Mouse (Mus musculus) G1E (cell line): ENCODE measurements around the gene Lrrc4c. TPM values are rescaled to one million over a fixed set of nuclear protein-coding genes. Genes with fewer than 3 reads are reported as not detected.

ENCODE experiments used
- ATAC-seq: 2 replicates; pipeline ENCODE4 v1.8.0; 2016; ENCODE audit warnings: mild to moderate bottlenecking; ENCODE audit not compliant: insufficient number of reproducible peaks, poor library complexity, low FRiP score, severe bottlenecking; ENCODE audit errors: extremely low read depth
- DNase-seq: peaks from one replicate; pipeline ENCODE4 v3.0.0; 2012; ENCODE audit warnings: low spot score
- H3K27me3 ChIP-seq: 2 replicates; pipeline ENCODE4 v1.6.1; 2012; ENCODE audit warnings: mild to moderate bottlenecking, low read length, inconsistent platforms; ENCODE audit not compliant: insufficient read depth
- H3K36me3 ChIP-seq: replicated peaks from 2 replicates; pipeline ENCODE3; 2012; ENCODE audit warnings: mild to moderate bottlenecking, inconsistent platforms
- H3K4me1 ChIP-seq: 2 replicates; pipeline ENCODE4 v1.6.1; 2012; ENCODE audit warnings: low read depth, low read length, inconsistent platforms, mixed read lengths; ENCODE audit not compliant: insufficient read depth
- H3K4me3 ChIP-seq: 2 replicates; pipeline ENCODE4 v1.5.1; 2012; ENCODE audit warnings: low read depth, mild to moderate bottlenecking, inconsistent platforms, low read length, moderate library complexity, mixed read lengths
- H3K9me3 ChIP-seq: replicated peaks from 2 replicates; pipeline ENCODE4 v1.6.1; 2012; ENCODE audit warnings: inconsistent platforms
- CTCF ChIP-seq: IDR thresholded peaks from 2 replicates; pipeline ENCODE4 v1.5.1; 2012; ENCODE audit warnings: low read depth, low read length, inconsistent platforms, mixed read lengths
- GATA1 ChIP-seq: IDR thresholded peaks from 2 replicates; pipeline ENCODE4 v1.6.1; 2012; ENCODE audit warnings: borderline replicate concordance, low read length, inconsistent platforms, mixed read lengths
- GATA2 ChIP-seq: IDR thresholded peaks from 2 replicates; pipeline ENCODE4 v1.6.1; 2012; ENCODE audit warnings: low read depth, low read length, inconsistent platforms, borderline replicate concordance
- POLR2AphosphoS5 ChIP-seq: IDR thresholded peaks from 2 replicates; pipeline ENCODE4 v1.6.1; 2012; ENCODE audit warnings: low read depth, low read length, inconsistent platforms; ENCODE audit not compliant: insufficient replicate concordance
- TAL1 ChIP-seq: conservative IDR thresholded peaks from 2 replicates; pipeline ENCODE4 v1.6.1; 2012; ENCODE audit warnings: low read depth, low read length, inconsistent platforms, mixed read lengths
- polyA plus RNA-seq: library from polyadenylated mRNA; stranded (reverse); fragments of >175 nt; gene quantifications from 2 replicates; pipeline ENCODE4 v1.2.3, GENCODE M21; 2012
- total RNA-seq, 2 experiments: library from RNA; stranded (forward) in 1 of 2; stranded (reverse) in 1 of 2; fragments of 200-1000 nt in 1 of 2; fragments of >200 nt in 1 of 2; fragmentation: Nextera tagmentation in 1 of 2; gene quantifications; 2 replicates each; pipeline ENCODE4 v1.2.3; 2014 to 2017

The Lrrc4c gene
- total and polyA plus RNA-seq, 3 experiments: 0.11 TPM; not detected in 2

GRCm38 (mm10) chr2:97435616-97436015 is 1117.6 kb downstream of the Lrrc4c start:
- Histone ChIP-seq H3K4me3 (no peak overlapping the region), H3K4me1 (no peaks in the 10 kb centered on the region), H3K27me3 (no peaks in the 10 kb centered on the region), H3K9me3 (peaks cover 3% of the 10 kb centered on the region), H3K36me3 (no peaks in the 10 kb centered on the region)
- no peak for ATAC-seq
- no peak for DNase-seq
- TF ChIP-seq TAL1 (no peak), GATA2 (no peak), CTCF (no peak), POLR2AphosphoS5 (no peak), GATA1 (no peak)

DNA sequence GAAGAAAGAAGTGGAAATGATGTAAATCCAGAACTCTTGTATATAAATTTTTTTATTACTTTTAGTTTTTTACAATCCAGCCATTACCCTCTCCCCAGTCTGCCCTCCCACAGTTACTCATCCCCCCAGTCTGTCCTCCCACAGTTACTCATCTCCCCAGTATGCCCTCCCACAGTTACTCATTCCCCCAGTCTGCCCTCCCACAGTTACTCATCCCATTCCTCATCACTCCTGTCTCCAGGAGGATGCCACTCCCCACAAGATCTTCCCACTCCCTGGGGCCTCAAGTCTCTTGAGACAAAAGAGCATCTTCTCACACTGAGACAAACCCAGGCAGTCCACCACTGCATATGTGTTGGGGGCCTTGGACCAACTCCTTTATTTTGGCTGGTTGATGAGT is 1119.8 kb downstream of the Lrrc4c start:
- TF ChIP-seq POLR2AphosphoS5: no peak
- no peak for TF ChIP-seq CTCF
- TF ChIP-seq TAL1: no peak
- no peak for TF ChIP-seq GATA2
- TF ChIP-seq GATA1: no peak

GRCm38 (mm10) chr2:97463573-97463972 is 1145.6 kb downstream of the Lrrc4c start:
- Histone ChIP-seq H3K36me3 (no peaks in the 10 kb centered on the region), H3K9me3 (peaks cover 7% of the 10 kb centered on the region), H3K4me3 (no peak overlapping the region), H3K27me3 (no peaks in the 10 kb centered on the region), H3K4me1 (no peaks in the 10 kb centered on the region)
- TF ChIP-seq POLR2AphosphoS5 (no peak), GATA1 (no peak), GATA2 (no peak)
- DNase-seq: no peak
- no peak for ATAC-seq

More for the DNA sequence above, 1119.8 kb downstream of the Lrrc4c start:
- Histone ChIP-seq H3K9me3 (peaks cover 3% of the 10 kb centered on the region), H3K4me1 (no peaks in the 10 kb centered on the region), H3K4me3 (no peak overlapping the region), H3K27me3 (no peaks in the 10 kb centered on the region), H3K36me3 (no peaks in the 10 kb centered on the region)
- no peak for DNase-seq
- ATAC-seq: no peak

DNA sequence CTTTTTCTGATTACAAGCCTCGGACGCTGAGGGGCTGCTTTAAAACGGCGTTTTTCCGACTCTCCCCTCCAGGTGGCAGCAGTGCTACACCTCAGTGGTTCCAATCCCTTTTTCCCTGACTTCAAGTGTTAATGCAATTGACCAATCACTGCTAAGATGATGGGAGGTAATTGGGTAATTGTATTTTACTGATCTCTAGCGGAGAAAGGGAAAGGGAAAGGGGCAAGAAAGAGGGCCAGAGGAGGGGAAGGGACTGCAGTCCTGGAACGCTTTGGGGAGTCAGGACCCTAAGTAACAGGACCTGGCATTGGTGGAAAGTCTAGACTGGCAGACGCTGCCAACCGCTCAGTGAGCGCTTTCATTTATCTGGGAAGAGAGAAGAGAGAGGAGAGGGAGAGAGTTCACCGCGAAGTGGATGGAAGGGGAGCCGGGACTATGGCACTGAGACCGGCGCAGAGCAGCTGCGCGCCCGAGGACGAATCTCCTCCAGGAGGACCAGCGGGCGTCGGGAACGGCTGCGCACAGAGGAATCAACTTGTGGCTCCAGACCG is 1148.3 kb downstream of the Lrrc4c start:
- peaks cover 7% of the 10 kb centered on the region for H3K9me3 ChIP-seq
- no peak overlapping the region for H3K4me3 ChIP-seq
- DNase-seq (no peak), ATAC-seq (no peak)
- no peaks in the 10 kb centered on the region for H3K27me3 ChIP-seq
- no peaks in the 10 kb centered on the region for H3K36me3 ChIP-seq
- TF ChIP-seq POLR2AphosphoS5: no peak
- TF ChIP-seq GATA2: no peak
- no peak for TF ChIP-seq CTCF
- TF ChIP-seq TAL1: no peak
- no peak for TF ChIP-seq GATA1
- H3K4me1 ChIP-seq: no peaks in the 10 kb centered on the region

GRCm38 (mm10) chr2:97467031-97467549 is 1149.1 kb downstream of the Lrrc4c start:
- ATAC-seq: no peak

DNA sequence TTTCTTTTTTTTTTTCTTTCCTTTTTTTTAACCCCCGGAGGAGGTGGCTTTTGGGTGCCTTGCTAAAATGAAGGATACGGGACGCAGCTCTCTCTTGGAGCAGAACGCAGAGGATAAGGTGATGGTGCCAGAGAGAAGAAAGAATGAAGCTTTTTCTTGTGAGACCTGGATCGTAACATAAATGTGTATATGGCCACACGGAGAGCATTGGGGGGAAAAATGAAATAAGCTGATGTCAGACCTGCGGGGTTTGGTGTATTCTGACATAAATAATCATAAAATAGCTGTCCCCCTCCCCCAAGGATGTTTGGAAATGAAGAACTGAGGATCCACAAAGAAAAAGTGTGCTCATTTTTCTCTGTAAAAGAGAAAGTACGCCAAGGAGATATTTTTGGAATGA is 1149.7 kb downstream of the Lrrc4c start:
- no peak overlapping the region for H3K4me3 ChIP-seq
- H3K9me3 ChIP-seq: peaks cover 7% of the 10 kb centered on the region
- H3K4me1 ChIP-seq: no peaks in the 10 kb centered on the region
- H3K27me3 ChIP-seq: no peaks in the 10 kb centered on the region
- TF ChIP-seq GATA2 (no peak), TAL1 (no peak), GATA1 (no peak)
- H3K36me3 ChIP-seq: no peaks in the 10 kb centered on the region
- DNase-seq (no peak), ATAC-seq (no peak)

More at GRCm38 (mm10) chr2:97467031-97467549, 1149.1 kb downstream of the Lrrc4c start:
- no peaks in the 10 kb centered on the region for H3K4me1 ChIP-seq
- no peaks in the 10 kb centered on the region for H3K27me3 ChIP-seq
- H3K4me3 ChIP-seq: no peak overlapping the region
- TF ChIP-seq CTCF (no peak), GATA1 (no peak), GATA2 (no peak), POLR2AphosphoS5 (no peak), TAL1 (no peak)
- no peak for DNase-seq
- peaks cover 7% of the 10 kb centered on the region for H3K9me3 ChIP-seq
- H3K36me3 ChIP-seq: no peaks in the 10 kb centered on the region
